Mouse (Mus musculus): ENCODE results near the gene Casp7.
A peak's percentile ranks its signal among the peaks of the same experiment; 100 is the strongest.

The Casp7 gene

DNA sequence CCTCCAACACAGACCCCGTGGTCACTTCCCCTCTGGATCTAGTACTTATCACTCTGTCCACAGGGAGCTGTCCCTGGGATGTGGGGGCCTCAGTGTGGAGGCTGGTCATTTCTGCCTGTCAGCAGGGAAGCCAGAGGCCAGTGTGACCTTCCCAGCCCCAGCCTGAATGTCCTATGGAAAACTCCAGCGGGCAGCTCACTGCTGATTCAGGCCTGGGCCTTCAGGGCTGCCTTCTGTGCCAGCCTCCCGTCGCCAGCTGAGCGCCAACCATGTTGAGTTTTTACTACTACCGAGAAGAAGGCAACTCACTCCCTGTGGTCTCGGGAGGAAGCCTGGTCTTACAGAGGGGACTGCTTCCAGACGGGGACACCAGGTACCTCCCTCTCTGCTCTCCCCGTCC is 28.6 kb downstream of the Casp7 start:
- Histone ChIP-seq H3K27me3 (ENCODE audit: control insufficient read depth, insufficient read depth, low read length, poor library complexity, severe bottlenecking) (no peaks in the 10 kb centered on the region), H3K36me3 (ENCODE audit: control insufficient read depth, insufficient read depth, low read length, poor library complexity, severe bottlenecking) (peaks cover 4% of the 10 kb centered on the region; the same call in 1 of the 2 replicates)
- DNase-seq (ENCODE audit: low read depth, low spot score), result no peak

DNA sequence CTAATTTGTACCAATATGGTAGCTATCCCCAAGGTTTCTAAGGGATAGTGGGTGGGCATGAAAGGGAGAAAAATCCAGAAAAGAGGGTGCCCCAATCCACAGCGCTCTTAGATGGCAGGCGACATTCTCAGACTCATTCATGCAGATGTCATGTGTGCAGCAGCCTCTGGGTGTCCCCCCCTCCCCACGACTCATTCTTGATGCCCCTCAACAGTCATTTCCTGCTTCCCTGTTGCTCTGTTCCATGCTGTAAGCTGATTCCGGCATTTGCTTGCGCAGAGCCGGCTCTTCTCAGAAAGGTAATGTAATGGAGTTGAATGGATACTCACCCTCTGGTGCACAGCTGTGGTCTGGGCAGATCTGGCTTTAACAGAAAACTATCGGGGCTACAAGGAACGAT is 33.4 kb downstream of the Casp7 start:
- no peak for DNase-seq (ENCODE audit: low read depth, low spot score)
- H3K36me3 ChIP-seq (ENCODE audit: control insufficient read depth, insufficient read depth, low read length, poor library complexity, severe bottlenecking), result peaks cover 2% of the 10 kb centered on the region; the same call in 1 of the 2 replicates
- no peaks in the 10 kb centered on the region for H3K27me3 ChIP-seq (ENCODE audit: control insufficient read depth, insufficient read depth, low read length, poor library complexity, severe bottlenecking)

DNA sequence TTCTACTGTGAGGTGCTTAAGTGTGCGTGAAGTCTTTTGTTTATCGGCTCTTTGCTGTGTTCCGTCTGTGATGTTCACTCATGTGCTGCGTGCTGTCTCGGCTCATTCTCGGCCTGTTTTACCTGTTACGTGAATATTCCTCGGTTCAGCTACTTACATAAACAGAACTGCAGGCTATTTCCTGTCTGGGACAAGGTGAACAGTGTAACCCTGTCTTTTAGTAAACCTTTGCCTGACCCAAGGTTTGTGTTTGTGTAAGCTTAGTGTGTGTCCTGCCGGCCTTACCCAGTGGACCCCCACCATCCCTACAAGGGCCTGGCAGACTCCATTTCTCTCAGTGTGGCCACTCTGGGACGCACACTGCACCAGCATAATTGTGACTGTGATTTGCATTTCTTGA is 35.8 kb downstream of the Casp7 start:
- no peaks in the 10 kb centered on the region for H3K27me3 ChIP-seq (ENCODE audit: control insufficient read depth, insufficient read depth, low read length, poor library complexity, severe bottlenecking)
- DNase-seq (ENCODE audit: low read depth, low spot score), result no peak
- H3K36me3 ChIP-seq (ENCODE audit: control insufficient read depth, insufficient read depth, low read length, poor library complexity, severe bottlenecking), result peaks cover 2% of the 10 kb centered on the region; the same call in 1 of the 2 replicates

DNA sequence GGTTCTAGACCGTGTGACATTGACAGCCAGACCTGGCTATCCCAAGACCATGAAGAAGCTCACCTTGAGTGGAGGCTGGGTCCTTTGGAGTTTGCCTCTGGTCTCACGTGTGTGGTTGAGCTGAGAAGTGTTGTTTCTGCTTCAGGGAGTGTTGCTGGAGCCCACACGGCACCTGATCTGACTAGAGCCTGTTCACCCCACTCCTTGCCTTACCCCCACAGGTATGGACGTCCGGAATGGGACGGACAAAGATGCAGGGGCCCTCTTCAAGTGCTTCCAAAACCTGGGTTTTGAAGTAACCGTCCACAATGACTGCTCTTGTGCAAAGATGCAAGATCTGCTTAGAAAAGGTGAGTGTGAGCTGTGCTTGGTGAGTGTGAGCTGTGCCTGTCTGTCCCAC is 36.7 kb downstream of the Casp7 start:
- Histone ChIP-seq H3K27me3 (ENCODE audit: control insufficient read depth, insufficient read depth, low read length, poor library complexity, severe bottlenecking) (no peaks in the 10 kb centered on the region), H3K36me3 (ENCODE audit: control insufficient read depth, insufficient read depth, low read length, poor library complexity, severe bottlenecking) (peaks cover 2% of the 10 kb centered on the region; the same call in 1 of the 2 replicates)
- no peak for DNase-seq (ENCODE audit: low read depth, low spot score)

GRCm38 (mm10) chr19:56436380-56436779 is 39.5 kb downstream of the Casp7 start:
- H3K27me3 ChIP-seq (ENCODE audit: control insufficient read depth, insufficient read depth, low read length, poor library complexity, severe bottlenecking), result no peaks in the 10 kb centered on the region
- no peak for DNase-seq (ENCODE audit: low read depth, low spot score)
- peaks cover 3% of the 10 kb centered on the region; the same call in 1 of the 2 replicates for H3K36me3 ChIP-seq (ENCODE audit: control insufficient read depth, insufficient read depth, low read length, poor library complexity, severe bottlenecking)

DNA sequence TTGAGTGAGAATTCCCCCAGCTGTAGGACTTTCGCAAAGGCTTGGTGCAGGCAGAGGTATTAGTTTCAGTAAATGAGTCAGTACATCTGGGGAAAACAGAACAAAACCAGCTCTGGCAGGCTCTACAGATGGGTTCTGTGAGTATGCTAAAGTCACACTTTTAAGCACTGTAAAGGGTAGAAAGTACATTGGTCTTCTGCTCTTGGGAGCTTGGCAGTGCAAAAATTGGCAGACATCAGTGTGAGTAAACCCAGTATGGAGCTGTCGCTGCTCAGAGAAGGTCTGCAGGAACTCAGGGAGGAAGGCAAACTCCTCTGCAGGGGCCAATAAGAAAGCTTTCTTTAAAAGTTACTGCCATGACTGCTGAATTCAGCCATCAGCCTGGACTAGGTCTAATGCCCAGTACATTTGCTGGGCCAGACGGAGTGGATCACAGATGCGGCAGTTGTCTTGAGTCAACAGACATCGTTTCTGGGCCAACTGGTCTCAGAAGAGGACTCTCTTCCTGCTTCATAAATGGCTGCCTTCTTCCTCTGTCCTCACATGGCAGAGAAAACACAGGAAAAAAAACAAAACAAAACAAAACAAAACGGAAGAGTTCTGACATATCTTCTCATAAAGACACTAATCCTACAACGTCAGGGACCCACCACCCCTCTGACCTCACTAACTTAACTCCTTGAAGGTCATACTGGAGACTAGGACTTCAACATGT is 41.6 kb downstream of the Casp7 start:
- Histone ChIP-seq H3K27me3 (ENCODE audit: control insufficient read depth, insufficient read depth, low read length, poor library complexity, severe bottlenecking) (no peaks in the 10 kb centered on the region), H3K36me3 (ENCODE audit: control insufficient read depth, insufficient read depth, low read length, poor library complexity, severe bottlenecking) (0 out of 2 replicates have a peak, but pooled peaks cover 1% of the 10 kb centered on the region)
- DNase-seq (ENCODE audit: low read depth, low spot score), result no peak

GRCm38 (mm10) chr19:56439072-56439434 is 42.1 kb downstream of the Casp7 start:
- no peak for DNase-seq (ENCODE audit: low read depth, low spot score)
- H3K36me3 ChIP-seq (ENCODE audit: control insufficient read depth, insufficient read depth, low read length, poor library complexity, severe bottlenecking), result 0 out of 2 replicates have a peak, but pooled peaks cover 1% of the 10 kb centered on the region
- no peaks in the 10 kb centered on the region for H3K27me3 ChIP-seq (ENCODE audit: control insufficient read depth, insufficient read depth, low read length, poor library complexity, severe bottlenecking)

DNA sequence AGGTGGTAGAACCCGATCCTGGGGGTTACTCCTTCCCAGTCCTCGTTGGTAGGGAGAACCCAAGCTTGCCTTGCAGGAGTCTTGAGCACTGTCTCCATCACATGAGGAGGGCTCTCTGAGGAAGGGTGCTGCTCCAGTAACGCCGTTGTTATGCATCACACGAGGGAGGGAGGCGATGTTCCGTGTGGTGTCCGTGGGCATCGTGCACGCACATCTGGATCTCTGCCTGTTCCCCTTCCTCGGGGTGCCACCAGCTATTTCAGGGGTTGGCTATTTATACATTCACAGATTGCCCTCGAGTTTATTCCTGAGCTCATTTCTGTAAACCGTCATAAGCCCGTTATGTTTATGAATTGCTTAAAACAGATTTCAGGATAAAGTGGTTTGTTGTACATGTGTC is 46.5 kb downstream of the Casp7 start:
- no peaks in the 10 kb centered on the region for H3K27me3 ChIP-seq (ENCODE audit: control insufficient read depth, insufficient read depth, low read length, poor library complexity, severe bottlenecking)
- no peak for DNase-seq (ENCODE audit: low read depth, low spot score)
- 0 out of 2 replicates have a peak, but pooled peaks cover 1% of the 10 kb centered on the region for H3K36me3 ChIP-seq (ENCODE audit: control insufficient read depth, insufficient read depth, low read length, poor library complexity, severe bottlenecking)

DNA sequence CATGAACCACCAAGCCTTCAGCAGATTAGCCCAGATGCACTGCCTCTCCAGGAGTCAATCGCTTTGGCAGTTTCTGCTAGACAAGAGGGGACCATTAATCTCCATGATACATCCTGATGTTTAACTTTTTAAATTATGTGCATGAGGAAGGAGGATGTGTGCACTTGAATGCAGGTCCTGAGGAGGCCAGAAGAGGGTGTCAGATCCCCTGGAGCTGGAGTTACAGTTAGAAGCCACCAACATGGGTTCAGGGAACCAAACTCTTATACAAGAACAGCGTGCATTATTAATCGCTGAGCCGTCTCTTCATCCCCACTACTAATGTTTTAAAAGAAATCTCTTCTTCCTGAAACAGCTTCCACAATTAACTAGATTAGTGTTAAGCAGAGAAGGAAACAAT is 51.9 kb downstream of the Casp7 start:
- DNase-seq (ENCODE audit: low read depth, low spot score), result no peak
- no peaks in the 10 kb centered on the region for H3K36me3 ChIP-seq (ENCODE audit: control insufficient read depth, insufficient read depth, low read length, poor library complexity, severe bottlenecking)
- H3K27me3 ChIP-seq (ENCODE audit: control insufficient read depth, insufficient read depth, low read length, poor library complexity, severe bottlenecking), result no peaks in the 10 kb centered on the region

DNA sequence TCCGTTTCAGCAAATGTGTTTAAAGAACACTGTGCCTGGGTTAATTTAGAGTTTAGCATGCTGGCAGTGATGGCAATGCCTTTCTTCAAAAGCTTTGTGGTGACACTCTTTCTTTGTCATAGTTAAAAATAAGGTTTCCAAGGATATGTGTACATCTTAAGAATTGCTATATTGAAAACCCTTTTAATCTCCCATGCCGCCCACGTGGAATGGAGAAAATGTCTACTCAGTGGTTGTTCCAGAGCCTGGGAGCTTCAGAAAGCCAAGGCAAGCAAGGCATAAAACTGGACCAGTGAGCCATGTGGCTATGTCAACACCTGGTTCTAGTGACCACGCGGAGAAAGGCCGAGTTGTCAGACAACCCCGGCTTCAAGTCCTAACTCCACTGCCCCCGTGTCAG is 52.6 kb downstream of the Casp7 start:
- Histone ChIP-seq H3K36me3 (ENCODE audit: control insufficient read depth, insufficient read depth, low read length, poor library complexity, severe bottlenecking) (no peaks in the 10 kb centered on the region), H3K27me3 (ENCODE audit: control insufficient read depth, insufficient read depth, low read length, poor library complexity, severe bottlenecking) (no peaks in the 10 kb centered on the region)
- no peak for DNase-seq (ENCODE audit: low read depth, low spot score)

DNA sequence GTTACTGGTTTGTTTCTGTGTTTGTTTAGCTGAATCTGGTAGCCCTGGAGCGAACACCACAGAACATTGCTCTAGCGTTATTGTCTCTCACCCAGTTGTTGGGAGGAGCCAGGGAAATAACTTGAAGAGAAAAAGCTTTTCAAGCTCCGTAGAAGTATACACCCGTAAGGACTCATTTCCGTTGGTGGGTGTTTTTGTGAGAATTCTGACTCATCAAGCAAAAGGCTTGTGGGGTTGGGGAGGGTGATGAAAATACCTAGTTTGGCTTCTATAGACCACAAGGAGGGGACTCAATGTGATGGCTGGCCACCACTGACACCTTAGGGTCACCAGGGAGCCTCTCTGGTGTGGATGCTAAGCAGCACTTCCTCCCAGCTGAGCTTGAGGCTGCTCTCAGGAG is 54.0 kb downstream of the Casp7 start:
- DNase-seq (ENCODE audit: low read depth, low spot score), result no peak
- Histone ChIP-seq H3K36me3 (ENCODE audit: control insufficient read depth, insufficient read depth, low read length, poor library complexity, severe bottlenecking) (no peaks in the 10 kb centered on the region), H3K27me3 (ENCODE audit: control insufficient read depth, insufficient read depth, low read length, poor library complexity, severe bottlenecking) (no peaks in the 10 kb centered on the region)

GRCm38 (mm10) chr19:56451867-56452266 is 54.9 kb downstream of the Casp7 start:
- H3K36me3 ChIP-seq (ENCODE audit: control insufficient read depth, insufficient read depth, low read length, poor library complexity, severe bottlenecking), result no peaks in the 10 kb centered on the region
- no peaks in the 10 kb centered on the region for H3K27me3 ChIP-seq (ENCODE audit: control insufficient read depth, insufficient read depth, low read length, poor library complexity, severe bottlenecking)
- no peak for DNase-seq (ENCODE audit: low read depth, low spot score)

DNA sequence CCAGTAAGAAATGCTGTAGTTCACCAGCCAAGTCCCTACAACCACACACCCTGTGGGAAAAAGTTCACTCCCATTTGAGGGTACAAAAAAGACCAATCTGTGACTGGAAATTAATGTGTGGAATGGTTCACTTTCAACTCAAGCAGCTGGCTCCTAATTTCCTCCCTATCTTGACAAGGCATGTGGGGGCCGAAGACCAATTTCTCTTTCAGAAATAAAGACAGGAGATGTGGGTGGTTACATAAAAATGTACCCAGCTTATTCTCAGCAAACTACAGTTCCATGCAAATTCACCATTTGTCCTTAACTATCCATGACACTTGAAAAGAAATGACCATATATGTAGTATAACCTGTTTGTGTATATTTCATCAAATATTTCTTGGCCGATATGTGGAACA is 55.5 kb downstream of the Casp7 start:
- Histone ChIP-seq H3K36me3 (ENCODE audit: control insufficient read depth, insufficient read depth, low read length, poor library complexity, severe bottlenecking) (no peaks in the 10 kb centered on the region), H3K27me3 (ENCODE audit: control insufficient read depth, insufficient read depth, low read length, poor library complexity, severe bottlenecking) (no peaks in the 10 kb centered on the region)
- no peak for DNase-seq (ENCODE audit: low read depth, low spot score)

DNA sequence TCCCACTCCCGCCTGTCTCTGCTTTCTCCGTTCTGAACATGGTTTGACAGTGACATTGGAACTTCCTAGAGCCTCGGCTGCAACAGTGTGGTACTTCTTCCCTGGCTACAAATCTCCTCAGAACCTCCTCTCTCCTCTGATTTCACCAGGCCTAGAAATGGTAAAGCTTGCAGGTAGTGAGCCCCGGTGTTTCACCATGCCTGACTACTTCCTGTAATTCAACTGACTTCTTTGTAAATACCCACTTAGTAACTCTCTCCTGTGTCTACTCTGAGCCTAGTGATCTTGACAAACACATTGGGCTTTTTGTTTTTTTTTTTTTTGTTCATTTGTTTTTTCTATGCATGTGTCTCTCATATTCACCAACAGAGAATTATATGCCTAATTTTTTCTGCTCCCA is 57.9 kb downstream of the Casp7 start:
- DNase-seq (ENCODE audit: low read depth, low spot score), result no peak
- Histone ChIP-seq H3K27me3 (ENCODE audit: control insufficient read depth, insufficient read depth, low read length, poor library complexity, severe bottlenecking) (no peaks in the 10 kb centered on the region), H3K36me3 (ENCODE audit: control insufficient read depth, insufficient read depth, low read length, poor library complexity, severe bottlenecking) (no peaks in the 10 kb centered on the region)

DNA sequence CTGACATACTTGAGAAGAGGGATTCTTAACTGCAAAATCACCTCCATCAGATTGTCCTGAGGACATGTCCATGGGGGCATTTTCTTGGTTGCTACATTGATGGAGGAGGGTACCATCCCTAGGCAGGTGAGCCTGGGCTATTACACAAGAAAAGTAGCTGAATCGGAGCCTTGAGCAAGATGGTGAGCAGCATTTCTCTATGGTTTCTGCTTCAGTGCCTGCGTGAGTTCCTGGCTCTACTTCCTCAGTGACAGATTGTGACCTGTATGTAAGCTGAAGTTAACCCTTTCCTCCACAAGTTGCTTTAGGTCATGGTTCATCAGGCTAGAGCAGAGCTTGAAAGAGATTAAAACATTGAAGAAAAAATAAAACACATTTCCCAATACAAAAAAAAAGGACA is 58.4 kb downstream of the Casp7 start:
- Histone ChIP-seq H3K36me3 (ENCODE audit: control insufficient read depth, insufficient read depth, low read length, poor library complexity, severe bottlenecking) (no peaks in the 10 kb centered on the region), H3K27me3 (ENCODE audit: control insufficient read depth, insufficient read depth, low read length, poor library complexity, severe bottlenecking) (no peaks in the 10 kb centered on the region)
- peak; percentile 25 for DNase-seq (ENCODE audit: low read depth, low spot score)

DNA sequence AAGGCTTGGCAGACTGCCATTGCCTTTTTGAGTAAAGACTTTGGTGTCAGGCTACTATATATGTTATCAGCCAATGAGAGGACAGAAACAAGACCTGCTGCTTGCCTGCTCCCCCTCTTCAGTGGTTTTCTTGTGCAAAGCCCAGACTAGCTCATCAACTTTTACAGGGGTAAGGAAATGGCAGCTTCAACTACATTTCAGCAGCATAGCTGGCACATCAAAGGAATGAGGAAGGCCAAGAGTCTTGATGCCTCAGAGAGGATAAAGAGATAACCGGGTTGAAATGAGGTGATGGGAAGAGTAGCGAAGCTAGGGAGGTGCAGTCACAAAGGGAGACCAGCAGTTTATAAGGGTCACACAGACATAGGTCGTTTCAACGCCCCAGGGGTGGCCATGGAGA is 60.6 kb downstream of the Casp7 start:
- Histone ChIP-seq H3K36me3 (ENCODE audit: control insufficient read depth, insufficient read depth, low read length, poor library complexity, severe bottlenecking) (no peaks in the 10 kb centered on the region), H3K27me3 (ENCODE audit: control insufficient read depth, insufficient read depth, low read length, poor library complexity, severe bottlenecking) (no peaks in the 10 kb centered on the region)
- DNase-seq (ENCODE audit: low read depth, low spot score), result no peak
